Mouse (Mus musculus) frontal cortex, adult 2 months (tissue): ENCODE results near the gene Iqca. TPM values are rescaled to one million over a fixed set of nuclear protein-coding genes. Genes with fewer than 3 reads are reported as not detected.
A peak's percentile ranks its signal among the peaks of the same experiment; 100 is the strongest.

Experiments
- DNase-seq, 2 experiments: peaks; one replicate each; pipeline ENCODE4 v3.0.0; 2022; ENCODE audit warnings: low spot score in 1 of 2; ENCODE audit errors: extremely low spot score in 1 of 2
- polyA plus RNA-seq: library from polyadenylated mRNA; depleted of rRNA; stranded (reverse); fragments of >200 nt; gene quantifications from 2 replicates; pipeline ENCODE4 v1.2.3, GENCODE M21; 2012

Iqca gene
- polyA plus RNA-seq, 1 experiment = 0.56 TPM

GRCm38 (mm10) chr1:90153787-90154186 lies 586 bp upstream of the Iqca start:
- no peak for DNase-seq

GRCm38 (mm10) chr1:90139729-90140128 lies 13.5 kb downstream of the Iqca start:
- DNase-seq = no peak

- DNase-seq = no peak
These were observed 20.8 kb downstream of the Iqca start for GRCm38 (mm10) chr1:90132402-90132801.

GRCm38 (mm10) chr1:90131982-90132381 lies 21.2 kb downstream of the Iqca start:
- DNase-seq = no peak

GRCm38 (mm10) chr1:90124561-90124960 lies 28.6 kb downstream of the Iqca start:
- DNase-seq = no peak

- DNase-seq = no peak
These were observed 32.5 kb downstream of the Iqca start for GRCm38 (mm10) chr1:90120706-90121105.

GRCm38 (mm10) chr1:90119214-90119613 lies 34.0 kb downstream of the Iqca start:
- no peak for DNase-seq

GRCm38 (mm10) chr1:90117207-90117606 lies 36.0 kb downstream of the Iqca start:
- DNase-seq = no peak

- no peak for DNase-seq
These were observed 38.6 kb downstream of the Iqca start for GRCm38 (mm10) chr1:90114586-90114985.

- no peak for DNase-seq
These were observed 39.5 kb downstream of the Iqca start for GRCm38 (mm10) chr1:90113655-90114244.

- no peak for DNase-seq
These were observed 40.5 kb downstream of the Iqca start for GRCm38 (mm10) chr1:90112669-90113068.

GRCm38 (mm10) chr1:90111198-90111839 lies 41.9 kb downstream of the Iqca start:
- DNase-seq = no peak

- DNase-seq = no peak
These were observed 49.2 kb downstream of the Iqca start for GRCm38 (mm10) chr1:90103896-90104487.

- no peak for DNase-seq
These were observed 52.6 kb downstream of the Iqca start for GRCm38 (mm10) chr1:90100360-90101232.

GRCm38 (mm10) chr1:90092816-90093493 lies 60.2 kb downstream of the Iqca start:
- no peak for DNase-seq

- no peak for DNase-seq
These were observed 64.8 kb downstream of the Iqca start for GRCm38 (mm10) chr1:90088192-90088990.

GRCm38 (mm10) chr1:90086461-90086860 lies 66.7 kb downstream of the Iqca start:
- DNase-seq = no peak

GRCm38 (mm10) chr1:90085526-90086157 lies 67.6 kb downstream of the Iqca start:
- DNase-seq = peak in 1 of 2 experiments; percentile 7

GRCm38 (mm10) chr1:90076291-90076690 lies 76.9 kb downstream of the Iqca start:
- no peak for DNase-seq
